Mouse (Mus musculus): ENCODE measurements around the gene Mecom. TPM values are rescaled to one million over a fixed set of nuclear protein-coding genes. Genes with fewer than 3 reads are reported as not detected.
A peak's percentile ranks its signal among the peaks of the same experiment; 100 is the strongest.

Mecom gene
- polyA plus RNA-seq, 1 experiment: 4.3 TPM

- no peak overlapping the region for H3K4me3 ChIP-seq (replicated peaks; ENCODE audit: insufficient read depth, low read depth, low read length)
- TF ChIP-seq CTCF (IDR thresholded peaks at IDR 0.05; ENCODE audit: borderline replicate concordance, insufficient read depth, low read depth, low read length) (no peak), POLR2A (IDR thresholded peaks at IDR 0.05; ENCODE audit: borderline replicate concordance, insufficient read depth, low read length) (no peak)
- H3K27me3 ChIP-seq (ENCODE audit: control insufficient read depth, insufficient read depth, low read length): no peaks in the 10 kb centered on the region
- 81% methylated on average over 4 of the region's 4 CpGs for WGBS
- H3K4me1 ChIP-seq (ENCODE audit: control insufficient read depth, insufficient read depth, low read length): no peaks in the 10 kb centered on the region
- DNase-seq: no peak
- no peak overlapping the region for H3K27ac ChIP-seq (ENCODE audit: insufficient read depth, low read length)
Observed at GRCm38 (mm10) chr3:30248656-30249384, 299.0 kb downstream of the Mecom start.

GRCm38 (mm10) chr3:30247256-30247655 lies 300.6 kb downstream of the Mecom start:
- TF ChIP-seq CTCF (IDR thresholded peaks at IDR 0.05; ENCODE audit: borderline replicate concordance, insufficient read depth, low read depth, low read length): no peak
- no peak for TF ChIP-seq POLR2A (IDR thresholded peaks at IDR 0.05; ENCODE audit: borderline replicate concordance, insufficient read depth, low read length)
- Histone ChIP-seq H3K27me3 (ENCODE audit: control insufficient read depth, insufficient read depth, low read length) (no peaks in the 10 kb centered on the region), H3K4me1 (ENCODE audit: control insufficient read depth, insufficient read depth, low read length) (no peaks in the 10 kb centered on the region), H3K27ac (ENCODE audit: insufficient read depth, low read length) (no peak overlapping the region), H3K4me3 (replicated peaks; ENCODE audit: insufficient read depth, low read depth, low read length) (no peak overlapping the region)
- 85% methylated on average over 5 of the region's 5 CpGs for WGBS
- DNase-seq: no peak

GRCm38 (mm10) chr3:30246431-30247041 lies 301.3 kb downstream of the Mecom start:
- no peaks in the 10 kb centered on the region for H3K27me3 ChIP-seq (ENCODE audit: control insufficient read depth, insufficient read depth, low read length)
- WGBS: 65% methylated on average over 12 of the region's 12 CpGs
- no peak for DNase-seq
- no peaks in the 10 kb centered on the region for H3K4me1 ChIP-seq (ENCODE audit: control insufficient read depth, insufficient read depth, low read length)
- no peak overlapping the region for H3K27ac ChIP-seq (ENCODE audit: insufficient read depth, low read length)
- TF ChIP-seq CTCF (IDR thresholded peaks at IDR 0.05; ENCODE audit: borderline replicate concordance, insufficient read depth, low read depth, low read length): no peak
- TF ChIP-seq POLR2A (IDR thresholded peaks at IDR 0.05; ENCODE audit: borderline replicate concordance, insufficient read depth, low read length): no peak
- no peak overlapping the region for H3K4me3 ChIP-seq (replicated peaks; ENCODE audit: insufficient read depth, low read depth, low read length)

GRCm38 (mm10) chr3:30245950-30246349 lies 301.9 kb downstream of the Mecom start:
- Histone ChIP-seq H3K4me1 (ENCODE audit: control insufficient read depth, insufficient read depth, low read length) (no peaks in the 10 kb centered on the region), H3K4me3 (replicated peaks; ENCODE audit: insufficient read depth, low read depth, low read length) (no peak overlapping the region), H3K27ac (ENCODE audit: insufficient read depth, low read length) (no peak overlapping the region), H3K27me3 (ENCODE audit: control insufficient read depth, insufficient read depth, low read length) (no peaks in the 10 kb centered on the region)
- TF ChIP-seq CTCF (IDR thresholded peaks at IDR 0.05; ENCODE audit: borderline replicate concordance, insufficient read depth, low read depth, low read length) (no peak), POLR2A (IDR thresholded peaks at IDR 0.05; ENCODE audit: borderline replicate concordance, insufficient read depth, low read length) (no peak)
- WGBS: 95% methylated on average over 5 of the region's 5 CpGs
- DNase-seq: no peak

- WGBS: 20% methylated on average over 7 of the region's 7 CpGs
- no peaks in the 10 kb centered on the region for H3K27me3 ChIP-seq (ENCODE audit: control insufficient read depth, insufficient read depth, low read length)
- TF ChIP-seq CTCF (IDR thresholded peaks at IDR 0.05; ENCODE audit: borderline replicate concordance, insufficient read depth, low read depth, low read length) (no peak), POLR2A (IDR thresholded peaks at IDR 0.05; ENCODE audit: borderline replicate concordance, insufficient read depth, low read length) (no peak)
- peak overlapping the region; percentile 47; the same call in 1 of the 2 replicates for H3K27ac ChIP-seq (ENCODE audit: insufficient read depth, low read length)
- H3K4me3 ChIP-seq (replicated peaks; ENCODE audit: insufficient read depth, low read depth, low read length): no peak overlapping the region
- no peaks in the 10 kb centered on the region for H3K4me1 ChIP-seq (ENCODE audit: control insufficient read depth, insufficient read depth, low read length)
- DNase-seq: no peak
Observed at GRCm38 (mm10) chr3:30244401-30244871, 303.4 kb downstream of the Mecom start.

- Histone ChIP-seq H3K4me1 (ENCODE audit: control insufficient read depth, insufficient read depth, low read length) (no peaks in the 10 kb centered on the region), H3K27me3 (ENCODE audit: control insufficient read depth, insufficient read depth, low read length) (no peaks in the 10 kb centered on the region), H3K27ac (ENCODE audit: insufficient read depth, low read length) (peak overlapping the region; percentile 47; the same call in 1 of the 2 replicates), H3K4me3 (replicated peaks; ENCODE audit: insufficient read depth, low read depth, low read length) (no peak overlapping the region)
- DNase-seq: no peak
- TF ChIP-seq POLR2A (IDR thresholded peaks at IDR 0.05; ENCODE audit: borderline replicate concordance, insufficient read depth, low read length) (no peak), CTCF (IDR thresholded peaks at IDR 0.05; ENCODE audit: borderline replicate concordance, insufficient read depth, low read depth, low read length) (no peak)
- 76% methylated on average over 8 of the region's 8 CpGs for WGBS
Observed at GRCm38 (mm10) chr3:30243776-30244275, 304.0 kb downstream of the Mecom start.

GRCm38 (mm10) chr3:30239416-30239815 lies 308.4 kb downstream of the Mecom start:
- 83% methylated on average over 1 of the region's 1 CpGs for WGBS
- no peak for TF ChIP-seq CTCF (IDR thresholded peaks at IDR 0.05; ENCODE audit: borderline replicate concordance, insufficient read depth, low read depth, low read length)
- TF ChIP-seq POLR2A (IDR thresholded peaks at IDR 0.05; ENCODE audit: borderline replicate concordance, insufficient read depth, low read length): no peak

More at GRCm38 (mm10) chr3:30239416-30239815, 308.4 kb downstream of the Mecom start:
- DNase-seq: no peak
- Histone ChIP-seq H3K27ac (ENCODE audit: insufficient read depth, low read length) (no peak overlapping the region), H3K4me1 (ENCODE audit: control insufficient read depth, insufficient read depth, low read length) (no peaks in the 10 kb centered on the region), H3K4me3 (replicated peaks; ENCODE audit: insufficient read depth, low read depth, low read length) (no peak overlapping the region), H3K27me3 (ENCODE audit: control insufficient read depth, insufficient read depth, low read length) (no peaks in the 10 kb centered on the region)
